Mouse (Mus musculus) cerebellum, postnatal 4 days (tissue): ENCODE measurements at regions not wholly inside any gene's neighbourhood (a gene's known extent, or its start where the extent isn't known, plus 50 kb on each side); places are given as distances from the start of the nearest gene placed in this dataset.

ENCODE experiments used
- DNase-seq, 2 experiments: peaks; one replicate each; pipeline ENCODE4 v3.0.0; 2022; ENCODE audit warnings: low spot score in 2 of 2, mixed read lengths in 1 of 2

- no peak for DNase-seq
Observed at GRCm38 (mm10) chr10:98434974-98435373, 479.2 kb upstream of the Atp2b1 start.

GRCm38 (mm10) chr10:98461538-98461937 lies 452.7 kb upstream of the Atp2b1 start:
- no peak for DNase-seq

GRCm38 (mm10) chr10:98474581-98474980 lies 439.6 kb upstream of the Atp2b1 start:
- DNase-seq = no peak

- peak in 1 of 2 experiments; percentile 10 for DNase-seq
Observed at GRCm38 (mm10) chr10:98485751-98486681, 428.2 kb upstream of the Atp2b1 start.

- DNase-seq = peak in 1 of 2 experiments; percentile 67
Observed at GRCm38 (mm10) chr10:98494354-98494753, 419.9 kb upstream of the Atp2b1 start.

- DNase-seq = no peak
Observed at GRCm38 (mm10) chr10:98496254-98496653, 418.0 kb upstream of the Atp2b1 start.

GRCm38 (mm10) chr10:98500315-98500714 lies 413.9 kb upstream of the Atp2b1 start:
- DNase-seq = no peak

- no peak for DNase-seq
Observed at GRCm38 (mm10) chr10:98501566-98501965, 412.6 kb upstream of the Atp2b1 start.

- DNase-seq = no peak
Observed at GRCm38 (mm10) chr10:98504524-98504923, 409.7 kb upstream of the Atp2b1 start.

GRCm38 (mm10) chr10:98508515-98509143 lies 405.6 kb upstream of the Atp2b1 start:
- no peak for DNase-seq

GRCm38 (mm10) chr10:98514836-98515235 lies 399.4 kb upstream of the Atp2b1 start:
- no peak for DNase-seq

GRCm38 (mm10) chr10:98517609-98518008 lies 396.6 kb upstream of the Atp2b1 start:
- no peak for DNase-seq

GRCm38 (mm10) chr10:98529565-98529964 lies 384.6 kb upstream of the Atp2b1 start:
- no peak for DNase-seq

GRCm38 (mm10) chr10:98531425-98531824 lies 382.8 kb upstream of the Atp2b1 start:
- DNase-seq = no peak

GRCm38 (mm10) chr10:98538706-98539105 lies 375.5 kb upstream of the Atp2b1 start:
- DNase-seq = no peak

- peak in 1 of 2 experiments; percentile 8 for DNase-seq
Observed at GRCm38 (mm10) chr10:98541062-98541461, 373.1 kb upstream of the Atp2b1 start.

- no peak for DNase-seq
Observed at GRCm38 (mm10) chr10:98542072-98542471, 372.1 kb upstream of the Atp2b1 start.

GRCm38 (mm10) chr10:98543253-98543997 lies 370.8 kb upstream of the Atp2b1 start:
- no peak for DNase-seq

GRCm38 (mm10) chr10:98543998-98544349 lies 370.2 kb upstream of the Atp2b1 start:
- DNase-seq = no peak

GRCm38 (mm10) chr10:98554575-98554974 lies 359.6 kb upstream of the Atp2b1 start:
- no peak for DNase-seq

GRCm38 (mm10) chr10:98557470-98558060 lies 356.6 kb upstream of the Atp2b1 start:
- DNase-seq = no peak

GRCm38 (mm10) chr10:98558560-98558959 lies 355.6 kb upstream of the Atp2b1 start:
- no peak for DNase-seq
